Mouse (Mus musculus): ENCODE results near the gene Ntn1.

Ntn1 gene

GRCm38 (mm10) chr11:68407266-68407926, 6.8 kb upstream of the Ntn1 start:
- DNase-seq (ENCODE audit: low read depth): peak; percentile 50

- no peak for DNase-seq (ENCODE audit: low read depth)
Observed at GRCm38 (mm10) chr11:68405576-68405975, 5.0 kb upstream of the Ntn1 start.

GRCm38 (mm10) chr11:68404185-68404584, 3.6 kb upstream of the Ntn1 start:
- peak; percentile 64 for DNase-seq (ENCODE audit: low read depth)

- DNase-seq (ENCODE audit: low read depth): no peak
Observed at GRCm38 (mm10) chr11:68401428-68401827, 805 bp upstream of the Ntn1 start.

GRCm38 (mm10) chr11:68400021-68400671, 477 bp downstream of the Ntn1 start:
- DNase-seq (ENCODE audit: low read depth): peak; percentile 23

- no peak for DNase-seq (ENCODE audit: low read depth)
Observed at GRCm38 (mm10) chr11:68399548-68400020, 1.0 kb downstream of the Ntn1 start.

- DNase-seq (ENCODE audit: low read depth): no peak
Observed at GRCm38 (mm10) chr11:68398891-68399547, 1.6 kb downstream of the Ntn1 start.

- no peak for DNase-seq (ENCODE audit: low read depth)
Observed at GRCm38 (mm10) chr11:68395546-68395945, 5.1 kb downstream of the Ntn1 start.

GRCm38 (mm10) chr11:68394749-68395148, 5.9 kb downstream of the Ntn1 start:
- no peak for DNase-seq (ENCODE audit: low read depth)

GRCm38 (mm10) chr11:68393897-68394490, 6.6 kb downstream of the Ntn1 start:
- DNase-seq (ENCODE audit: low read depth): no peak

- DNase-seq (ENCODE audit: low read depth): no peak
Observed at GRCm38 (mm10) chr11:68390381-68391287, 10.0 kb downstream of the Ntn1 start.

- no peak for DNase-seq (ENCODE audit: low read depth)
Observed at GRCm38 (mm10) chr11:68389621-68390020, 11.0 kb downstream of the Ntn1 start.

- DNase-seq (ENCODE audit: low read depth): no peak
Observed at GRCm38 (mm10) chr11:68388655-68389015, 12.0 kb downstream of the Ntn1 start.

GRCm38 (mm10) chr11:68387971-68388654, 12.5 kb downstream of the Ntn1 start:
- no peak for DNase-seq (ENCODE audit: low read depth)

GRCm38 (mm10) chr11:68387441-68387760, 13.2 kb downstream of the Ntn1 start:
- no peak for DNase-seq (ENCODE audit: low read depth)

GRCm38 (mm10) chr11:68386589-68387440, 13.8 kb downstream of the Ntn1 start:
- peak; percentile 62 for DNase-seq (ENCODE audit: low read depth)

GRCm38 (mm10) chr11:68385921-68386588, 14.6 kb downstream of the Ntn1 start:
- DNase-seq (ENCODE audit: low read depth): peak; percentile 24

- DNase-seq (ENCODE audit: low read depth): peak; percentile 50
Observed at GRCm38 (mm10) chr11:68385021-68385821, 15.4 kb downstream of the Ntn1 start.

- DNase-seq (ENCODE audit: low read depth): peak; percentile 23
Observed at GRCm38 (mm10) chr11:68384592-68385020, 16.0 kb downstream of the Ntn1 start.

Measured in induced T-regulatory cell, adult 2 months (primary cell).